Mouse (Mus musculus): ENCODE measurements around the gene Otud7a. TPM values are rescaled to one million over a fixed set of nuclear protein-coding genes. Genes with fewer than 3 reads are reported as not detected.

The Otud7a gene
- total and polyA plus RNA-seq, 2 experiments from 2014 or later = 3.2 to 22.5 TPM

DNA sequence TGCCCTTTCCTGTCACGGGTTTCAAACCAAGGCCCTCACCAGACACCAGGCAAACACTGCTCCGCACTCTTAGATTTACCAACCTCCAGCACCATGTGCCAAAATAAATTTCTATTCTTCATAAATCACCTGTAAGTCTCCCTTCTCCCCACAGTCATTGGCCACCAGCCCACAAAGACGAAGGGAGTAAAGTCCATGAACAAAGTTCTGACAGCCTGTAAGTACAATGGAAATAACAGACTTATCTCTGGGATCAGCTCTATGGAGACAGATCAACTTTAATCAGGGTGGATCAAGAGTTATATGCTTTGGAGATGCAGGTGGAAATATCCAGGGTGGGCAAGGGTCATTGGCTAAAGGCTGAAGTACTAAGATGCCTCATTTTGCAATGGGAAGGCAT, 336.3 kb downstream of the Otud7a start:
- Histone ChIP-seq H3K9ac (replicated peaks; ENCODE audit: low read length) (no peak overlapping the region), H3K4me3 (ENCODE audit: low read length) (no peak overlapping the region), H3K4me2 (ENCODE audit: low read depth, low read length) (no peak overlapping the region), H3K27me3 (ENCODE audit: insufficient read depth, low read length) (no peaks in the 10 kb centered on the region), H3K9me3 (ENCODE audit: low read length) (no peaks in the 10 kb centered on the region), H3K36me3 (ENCODE audit: insufficient read depth, low read length) (no peaks in the 10 kb centered on the region), H3K4me1 (ENCODE audit: insufficient read depth, low read length) (no peaks in the 10 kb centered on the region), H3K27ac (no peak overlapping the region)
- no peak for TF ChIP-seq CTCF (IDR thresholded peaks at IDR 0.05; ENCODE audit: low read depth)
- ATAC-seq = no peak
- no peak for DNase-seq (ENCODE audit: low spot score)
- WGBS = 89% methylated on average over 3 of the region's 3 CpGs

- Histone ChIP-seq H3K9ac (replicated peaks; ENCODE audit: low read length) (no peak overlapping the region), H3K27me3 (ENCODE audit: insufficient read depth, low read length) (no peaks in the 10 kb centered on the region), H3K36me3 (ENCODE audit: insufficient read depth, low read length) (no peaks in the 10 kb centered on the region), H3K27ac (no peak overlapping the region), H3K4me1 (ENCODE audit: insufficient read depth, low read length) (no peaks in the 10 kb centered on the region), H3K9me3 (ENCODE audit: low read length) (no peaks in the 10 kb centered on the region), H3K4me3 (ENCODE audit: low read length) (no peak overlapping the region), H3K4me2 (ENCODE audit: low read depth, low read length) (no peak overlapping the region)
- WGBS = 33% methylated on average over 5 of the region's 5 CpGs
- DNase-seq (ENCODE audit: low spot score) (peak; percentile 7), ATAC-seq (no peak)
- TF ChIP-seq CTCF (IDR thresholded peaks at IDR 0.05; ENCODE audit: low read depth) = no peak
Measured at GRCm38 (mm10) chr7:63789743-63790142, 345.2 kb downstream of the Otud7a start.

GRCm38 (mm10) chr7:63796001-63796632, 351.6 kb downstream of the Otud7a start:
- no peaks in the 10 kb centered on the region for H3K27me3 ChIP-seq (ENCODE audit: insufficient read depth, low read length)
- ATAC-seq = peak; percentile 86
- TF ChIP-seq CTCF (IDR thresholded peaks at IDR 0.05; ENCODE audit: low read depth) = no peak

DNA sequence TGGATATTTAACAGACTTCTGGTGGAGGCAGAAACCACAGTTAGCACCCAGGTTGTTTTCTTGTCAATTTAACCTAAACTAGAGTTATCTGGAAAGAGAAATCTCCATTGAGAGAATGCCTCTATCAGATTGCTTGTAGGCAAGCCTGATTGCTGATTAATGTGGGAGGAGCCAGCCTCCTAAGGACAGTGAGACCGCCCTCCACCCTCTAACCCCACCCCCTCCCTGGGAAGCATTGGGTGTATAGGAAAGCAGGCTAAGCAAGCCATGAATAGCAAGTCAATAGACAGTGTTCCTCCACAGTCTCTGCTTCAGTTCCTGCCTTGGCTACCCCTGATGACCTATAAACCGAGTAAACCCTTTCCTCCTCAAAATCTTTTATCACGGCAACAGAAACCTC, 353.9 kb downstream of the Otud7a start:
- Histone ChIP-seq H3K4me3 (ENCODE audit: low read length) (no peak overlapping the region), H3K4me2 (ENCODE audit: low read depth, low read length) (no peak overlapping the region), H3K36me3 (ENCODE audit: insufficient read depth, low read length) (no peaks in the 10 kb centered on the region), H3K4me1 (ENCODE audit: insufficient read depth, low read length) (no peaks in the 10 kb centered on the region), H3K27me3 (ENCODE audit: insufficient read depth, low read length) (no peaks in the 10 kb centered on the region), H3K9ac (replicated peaks; ENCODE audit: low read length) (no peak overlapping the region), H3K9me3 (ENCODE audit: low read length) (no peaks in the 10 kb centered on the region), H3K27ac (no peak overlapping the region)
- no peak for TF ChIP-seq CTCF (IDR thresholded peaks at IDR 0.05; ENCODE audit: low read depth)
- DNase-seq (ENCODE audit: low spot score) (no peak), ATAC-seq (no peak)
- 88% methylated on average over 3 of the region's 3 CpGs for WGBS

More at GRCm38 (mm10) chr7:63796001-63796632, 351.6 kb downstream of the Otud7a start:
- Histone ChIP-seq H3K36me3 (ENCODE audit: insufficient read depth, low read length) (no peaks in the 10 kb centered on the region), H3K9ac (replicated peaks; ENCODE audit: low read length) (no peak overlapping the region), H3K9me3 (ENCODE audit: low read length) (no peaks in the 10 kb centered on the region), H3K4me1 (ENCODE audit: insufficient read depth, low read length) (no peaks in the 10 kb centered on the region), H3K4me3 (ENCODE audit: low read length) (no peak overlapping the region), H3K4me2 (ENCODE audit: low read depth, low read length) (no peak overlapping the region), H3K27ac (peak overlapping the region; percentile 7; the same call in 1 of the 2 replicates)
- DNase-seq (ENCODE audit: low spot score) = peak; percentile 77
- 13% methylated on average over 8 of the region's 8 CpGs for WGBS

DNA sequence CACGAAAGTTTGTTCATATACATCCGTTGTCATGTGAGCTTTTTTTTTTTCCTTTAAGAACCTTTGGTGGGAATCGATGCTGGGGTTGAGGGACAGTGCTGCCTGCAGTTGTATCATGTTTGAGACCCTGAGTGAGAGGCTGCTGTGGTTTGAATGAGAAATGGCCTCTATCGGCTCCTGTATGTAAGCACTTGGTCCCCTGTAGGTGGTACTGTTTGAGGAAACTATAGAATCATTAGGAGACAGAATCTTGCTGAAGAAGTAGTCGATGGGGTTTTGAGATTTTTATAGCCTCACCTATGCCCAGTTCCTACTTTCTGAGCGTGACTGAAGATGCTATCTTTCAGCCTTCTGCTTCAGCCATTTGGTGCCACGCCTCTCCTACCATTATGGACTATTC, 354.8 kb downstream of the Otud7a start:
- ATAC-seq (no peak), DNase-seq (ENCODE audit: low spot score) (no peak)
- Histone ChIP-seq H3K4me3 (ENCODE audit: low read length) (no peak overlapping the region), H3K4me2 (ENCODE audit: low read depth, low read length) (no peak overlapping the region), H3K9me3 (ENCODE audit: low read length) (no peaks in the 10 kb centered on the region), H3K9ac (replicated peaks; ENCODE audit: low read length) (no peak overlapping the region), H3K27ac (no peak overlapping the region), H3K36me3 (ENCODE audit: insufficient read depth, low read length) (no peaks in the 10 kb centered on the region), H3K27me3 (ENCODE audit: insufficient read depth, low read length) (no peaks in the 10 kb centered on the region), H3K4me1 (ENCODE audit: insufficient read depth, low read length) (no peaks in the 10 kb centered on the region)
- no peak for TF ChIP-seq CTCF (IDR thresholded peaks at IDR 0.05; ENCODE audit: low read depth)
- WGBS = 91% methylated on average over 7 of the region's 7 CpGs

GRCm38 (mm10) chr7:63802751-63803150, 358.2 kb downstream of the Otud7a start:
- Histone ChIP-seq H3K36me3 (ENCODE audit: insufficient read depth, low read length) (no peaks in the 10 kb centered on the region), H3K9ac (replicated peaks; ENCODE audit: low read length) (no peak overlapping the region), H3K4me2 (ENCODE audit: low read depth, low read length) (no peak overlapping the region), H3K27ac (no peak overlapping the region), H3K9me3 (ENCODE audit: low read length) (no peaks in the 10 kb centered on the region), H3K4me3 (ENCODE audit: low read length) (no peak overlapping the region), H3K27me3 (ENCODE audit: insufficient read depth, low read length) (no peaks in the 10 kb centered on the region), H3K4me1 (ENCODE audit: insufficient read depth, low read length) (no peaks in the 10 kb centered on the region)
- DNase-seq (ENCODE audit: low spot score) (no peak), ATAC-seq (no peak)
- 94% methylated on average over 21 of the region's 21 CpGs for WGBS
- no peak for TF ChIP-seq CTCF (IDR thresholded peaks at IDR 0.05; ENCODE audit: low read depth)

Other genes with a start within 250 kb of the Otud7a start
- 35.7 and 38.9 TPM in 2 replicates for gene Chrna7, start 232.2 kb upstream of the Otud7a start, total RNA-seq (2014; rRNA removed)
- 6.8 and 7.6 TPM in 2 replicates for gene Chrna7, start 232.2 kb upstream of the Otud7a start, polyA plus RNA-seq (2015; fragmentation: Nextera tagmentation; extraction: Ambion mirVana)

Data from hindbrain, postnatal 0 days (tissue).